ENCODE assay signal across 27 mouse cellular contexts in the genomic region with DNA sequence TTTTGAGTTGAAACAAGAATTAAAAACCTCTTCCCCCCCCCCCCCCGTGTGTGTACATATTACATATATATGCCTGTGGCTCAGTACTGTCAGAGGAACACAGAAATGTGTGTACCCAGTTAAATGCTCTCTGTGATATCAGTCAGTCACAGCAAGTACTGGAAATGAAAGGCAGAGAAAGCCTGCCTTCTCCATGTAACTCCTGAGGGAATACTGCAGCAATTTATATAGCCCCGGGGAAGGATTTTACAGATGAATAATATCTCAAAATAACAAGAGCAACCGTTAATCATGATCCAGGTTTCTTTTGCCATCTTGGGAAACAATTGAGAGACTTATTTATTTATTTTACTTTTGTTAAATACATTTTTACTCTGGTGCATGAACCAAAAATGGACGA. TPM values are rescaled to one million over a fixed set of nuclear protein-coding genes. Genes with fewer than 3 reads are reported as not detected.
DNase-seq lines count a peak whose midpoint lies in the region; ATAC-seq and TF ChIP-seq lines count a peak whose summit lies in the region.
"Had no signal": no experiment of that assay in that cellular context is flagged by ENCODE, and none has a peak within 500 bp of the region (broad histone marks: within the 10 kb centered on the region; RNA-seq: fewer than 3 reads in every experiment).

No protein-coding gene starts in this region.

- no peaks in the 10 kb centered on the region for H3K27me3 ChIP-seq in lung, embryonic 14.5 days (ENCODE audit: insufficient read depth, low read length)
- no peaks in the 10 kb centered on the region for H3K27me3 ChIP-seq in midbrain, embryonic 14.5 days (ENCODE audit: control insufficient read depth, insufficient read depth, low read length)
- H3K27me3 ChIP-seq in midbrain, postnatal 0 days (ENCODE audit: insufficient read depth, low read length), result no peaks in the 10 kb centered on the region
- H3K27me3 ChIP-seq: embryonic facial prominence, embryonic 13.5 days; embryonic facial prominence, embryonic 15.5 days; forebrain, embryonic 12.5 days; Patski had no signal

- H3K27ac ChIP-seq in lung, embryonic 14.5 days (ENCODE audit: low read depth), result no peak overlapping the region
- H3K27ac ChIP-seq in midbrain, embryonic 14.5 days (replicated peaks; ENCODE audit: low read depth, low read length), result no peak overlapping the region
- no peak overlapping the region for H3K27ac ChIP-seq in midbrain, postnatal 0 days (ENCODE audit: low read depth, low read length)
- H3K27ac ChIP-seq: embryonic facial prominence, embryonic 13.5 days; embryonic facial prominence, embryonic 15.5 days; forebrain, embryonic 10.5 days; forebrain, embryonic 12.5 days had no signal

- 0 out of 2 replicates have a peak overlapping the region, but pooled peaks have one; percentile 1 for H3K4me2 ChIP-seq in lung, embryonic 14.5 days
- H3K4me2 ChIP-seq in midbrain, embryonic 14.5 days (ENCODE audit: low read length), result no peak overlapping the region
- H3K4me2 ChIP-seq in midbrain, postnatal 0 days (ENCODE audit: low read depth, low read length, poor library complexity, severe bottlenecking), result no peak overlapping the region
- H3K4me2 ChIP-seq: embryonic facial prominence, embryonic 13.5 days; embryonic facial prominence, embryonic 15.5 days; forebrain, embryonic 12.5 days had no signal

- H3K9ac ChIP-seq in lung, embryonic 14.5 days, result no peak overlapping the region
- H3K9ac ChIP-seq in midbrain, embryonic 14.5 days (replicated peaks; ENCODE audit: low read length), result no peak overlapping the region
- no peak overlapping the region for H3K9ac ChIP-seq in midbrain, postnatal 0 days (replicated peaks; ENCODE audit: low read length, poor library complexity, severe bottlenecking)
- H3K9ac ChIP-seq: embryonic facial prominence, embryonic 13.5 days; embryonic facial prominence, embryonic 15.5 days; forebrain, embryonic 12.5 days had no signal

- no peak overlapping the region for H3K4me3 ChIP-seq in lung, embryonic 14.5 days (ENCODE audit: low read depth, low read length)
- no peak overlapping the region for H3K4me3 ChIP-seq in midbrain, embryonic 14.5 days (replicated peaks; ENCODE audit: low read depth, low read length)
- no peak overlapping the region for H3K4me3 ChIP-seq in midbrain, postnatal 0 days (ENCODE audit: low read depth, low read length)
- H3K4me3 ChIP-seq: embryonic facial prominence, embryonic 13.5 days; embryonic facial prominence, embryonic 15.5 days; erythroblast, embryonic 14.5 days; forebrain, embryonic 10.5 days; forebrain, embryonic 12.5 days had no signal

- TF ChIP-seq CTCF in lung, embryonic 14.5 days (IDR thresholded peaks at IDR 0.05; ENCODE audit: low read depth), result no peak
- TF ChIP-seq CTCF in midbrain, postnatal 0 days (IDR thresholded peaks at IDR 0.05), result no peak
- TF ChIP-seq CTCF in brain, embryonic 14.5 days (IDR thresholded peaks at IDR 0.05; ENCODE audit: borderline replicate concordance, extremely low read depth, insufficient read depth, insufficient read length), result no peak

- DNase-seq in lung, embryonic 14.5 days, result no peak
- DNase-seq in lung, adult 18-20 months, result no peak
- DNase-seq in midbrain, embryonic 14.5 days, result peak; percentile 60
- DNase-seq in midbrain, postnatal 0 days (ENCODE audit: low spot score), result no peak
- DNase-seq in brain, embryonic 14.5 days (ENCODE audit: low read depth), result peak; percentile 34
- DNase-seq in layer of hippocampus, adult 9-10 months (ENCODE audit: low spot score), result no peak
- DNase-seq in ovary, adult 18-20 months (ENCODE audit: low spot score), result no peak
- DNase-seq: adrenal gland, adult 8-10 months; adrenal gland, postnatal 14 days; adrenal gland, postnatal 36 days; cerebellum, adult 11 months; cerebellum, adult 18-20 months; cerebellum, adult 8-10 months; cerebellum, adult 9-11 months; cerebellum, postnatal 14 days; cerebellum, postnatal 36 days; embryo, embryonic 11 days had no signal

- no peaks in the 10 kb centered on the region for H3K36me3 ChIP-seq in lung, embryonic 14.5 days (ENCODE audit: insufficient read depth)
- no peaks in the 10 kb centered on the region for H3K36me3 ChIP-seq in midbrain, embryonic 14.5 days (ENCODE audit: control insufficient read depth, insufficient read depth, low read length)
- H3K36me3 ChIP-seq in midbrain, postnatal 0 days (ENCODE audit: insufficient read depth, low read length), result no peaks in the 10 kb centered on the region
- H3K36me3 ChIP-seq: embryonic facial prominence, embryonic 13.5 days; embryonic facial prominence, embryonic 15.5 days; forebrain, embryonic 10.5 days; forebrain, embryonic 12.5 days had no signal

- WGBS in lung, embryonic 14.5 days, result 51% methylated on average over 4 of the region's 4 CpGs
- WGBS in midbrain, embryonic 14.5 days, result 49% methylated on average over 4 of the region's 4 CpGs
- WGBS in midbrain, postnatal 0 days, result 35% methylated on average over 4 of the region's 4 CpGs

- no peaks in the 10 kb centered on the region for H3K9me3 ChIP-seq in lung, embryonic 14.5 days (ENCODE audit: low read depth, low read length)
- H3K9me3 ChIP-seq in midbrain, embryonic 14.5 days (ENCODE audit: control insufficient read depth, low read length), result no peaks in the 10 kb centered on the region
- H3K9me3 ChIP-seq in midbrain, postnatal 0 days (ENCODE audit: low read length), result no peaks in the 10 kb centered on the region
- H3K9me3 ChIP-seq: embryonic facial prominence, embryonic 13.5 days; embryonic facial prominence, embryonic 15.5 days; forebrain, embryonic 10.5 days; forebrain, embryonic 12.5 days had no signal

- no peak for ATAC-seq in lung, embryonic 14.5 days (ENCODE audit: insufficient read depth)
- ATAC-seq in midbrain, embryonic 14.5 days (ENCODE audit: low FRiP score, low TSS enrichment), result no peak
- no peak for ATAC-seq in midbrain, postnatal 0 days (ENCODE audit: low FRiP score)
- ATAC-seq: activated CD4-positive, CD25-positive, alpha-beta regulatory T cell, adult 4 months; forebrain, embryonic 14.5 days; forebrain, embryonic 16.5 days; Patski had no signal

- H3K4me1 ChIP-seq in lung, embryonic 14.5 days (ENCODE audit: insufficient read depth), result peaks cover 3% of the 10 kb centered on the region; the same call in 1 of the 2 replicates
- peaks cover 12% of the 10 kb centered on the region; the same call in 1 of the 2 replicates for H3K4me1 ChIP-seq in midbrain, embryonic 14.5 days (ENCODE audit: control insufficient read depth, insufficient read depth, low read length)
- H3K4me1 ChIP-seq in midbrain, postnatal 0 days (ENCODE audit: insufficient read depth, low read length), result no peaks in the 10 kb centered on the region
- H3K4me1 ChIP-seq: embryonic facial prominence, embryonic 13.5 days; embryonic facial prominence, embryonic 15.5 days had no signal

- TF ChIP-seq POLR2A in brain, embryonic 14.5 days (IDR thresholded peaks at IDR 0.05; ENCODE audit: borderline replicate concordance, extremely low read depth, insufficient read depth, insufficient read length, poor library complexity, severe bottlenecking), result no peak

RNA-seq across cellular contexts. Expression of a gene that starts 19.6 kb away (rescaled TPM):
- polyA plus RNA-seq in lung, embryonic 14.5 days (2014; fragmentation: Nextera tagmentation; extraction: Ambion mirVana), result 78.6 and 93.8 TPM in 2 replicates
- 30.1 and 43.6 TPM in 2 replicates for polyA plus RNA-seq in midbrain, embryonic 14.5 days (2014; fragmentation: Nextera tagmentation; extraction: Ambion mirVana)
- total RNA-seq in midbrain, postnatal 0 days (2014; rRNA removed), result 36.2 and 46.4 TPM in 2 replicates
- polyA plus RNA-seq in midbrain, postnatal 0 days (2015; fragmentation: Nextera tagmentation; extraction: Ambion mirVana), result 34.4 and 37.5 TPM in 2 replicates
- 18.5 and 22.8 TPM in 2 replicates for polyA plus RNA-seq in brain, embryonic 14.5 days (2012; rRNA removed)
- total RNA-seq: MEL had no signal

Comparison
In these comparisons a context has a peak if more than half of its experiments do, and no peak if none do; other contexts are left out.
1. DNase-seq: peak in midbrain, embryonic 14.5 days (single experiment) and brain, embryonic 14.5 days (single experiment); none in lung, embryonic 14.5 days (single experiment), lung, adult 18-20 months (0 of 2), midbrain, postnatal 0 days (single experiment), layer of hippocampus, adult 9-10 months (single experiment) and ovary, adult 18-20 months (single experiment).